Mouse (Mus musculus) hindbrain, embryonic 13.5 days (tissue): ENCODE measurements around the gene Igfbp7. TPM values are rescaled to one million over a fixed set of nuclear protein-coding genes. Genes with fewer than 3 reads are reported as not detected.
A peak's percentile ranks its signal among the peaks of the same experiment; 100 is the strongest.

Source experiments
- ATAC-seq: fragments of 200-750 bp; cut with Nextera tagmentation; 2 replicates; pipeline ENCODE4 v1.8.0; 2017; ENCODE audit warnings: moderate TSS enrichment; ENCODE audit not compliant: low FRiP score
- H3K27ac ChIP-seq: fragments of 300-500 bp; sonication (generic); 2 replicates; pipeline ENCODE4 v1.5.1; 2015; ENCODE audit warnings: inconsistent platforms, mild to moderate bottlenecking, moderate library complexity
- H3K27me3 ChIP-seq: fragments of 300-500 bp; sonication (generic); 2 replicates; pipeline ENCODE4 v1.6.1; 2015; ENCODE audit warnings: mild to moderate bottlenecking, inconsistent platforms
- H3K36me3 ChIP-seq: fragments of 300-500 bp; sonication (generic); 2 replicates; pipeline ENCODE4 v1.6.1; 2015; ENCODE audit warnings: mild to moderate bottlenecking, inconsistent platforms
- H3K4me1 ChIP-seq: fragments of 300-500 bp; sonication (generic); replicated peaks from 2 replicates; pipeline ENCODE4 v1.6.1; 2015; ENCODE audit warnings: inconsistent platforms
- H3K4me2 ChIP-seq: fragments of 300-500 bp; sonication (generic); 2 replicates; pipeline ENCODE4 v1.6.1; 2015; ENCODE audit warnings: inconsistent platforms, mild to moderate bottlenecking, moderate library complexity
- H3K4me3 ChIP-seq: fragments of 300-500 bp; sonication (generic); 2 replicates; pipeline ENCODE4 v1.5.1; 2015; ENCODE audit warnings: mild to moderate bottlenecking, inconsistent platforms
- H3K9ac ChIP-seq: fragments of 300-500 bp; sonication (generic); 2 replicates; pipeline ENCODE4 v1.6.1; 2015; ENCODE audit warnings: mild to moderate bottlenecking, inconsistent platforms
- H3K9me3 ChIP-seq: fragments of 300-500 bp; sonication (generic); 2 replicates; pipeline ENCODE4 v1.6.1; 2016; ENCODE audit warnings: inconsistent platforms
- WGBS: fragments of 180-500 bp; shearing (Covaris S2); methylation state at CpG from one replicate; pipeline ENCODE4 v1.1.7; 2015; 5-methylcytosine and 5-hydroxymethylcytosine counted together
- polyA plus RNA-seq: library from polyadenylated mRNA; unstranded; fragments of >200 nt; fragmentation: Nextera tagmentation; extraction: Ambion mirVana; gene quantifications from 2 replicates; pipeline ENCODE4 v1.2.1, GENCODE M21; 2015

Gene Igfbp7
- polyA plus RNA-seq = 54.4 and 59.4 TPM in 2 replicates

GRCm38 (mm10) chr5:77407341-77408298, at the start of gene Igfbp7:
Gene Igfbp7 (minus strand): TSS chr5:77408041.
- Histone ChIP-seq H3K36me3 (no peaks in the 10 kb centered on the region), H3K27me3 (peaks cover 33% of the 10 kb centered on the region), H3K4me1 (peaks cover 9% of the 10 kb centered on the region), H3K4me3 (peak within 1 kb of the TSS; percentile 62), H3K9me3 (no peaks in the 10 kb centered on the region), H3K9ac (peak within 1 kb of the TSS; percentile 77), H3K4me2 (peak within 1 kb of the TSS; percentile 86), H3K27ac (0 out of 2 replicates have a peak within 1 kb of the TSS, but pooled peaks have one; percentile 1)
- 6% methylated on average over 77 of the region's 101 CpGs for WGBS
- peak; percentile 95 for ATAC-seq

GRCm38 (mm10) chr5:77452103-77452502, 44.3 kb upstream of the Igfbp7 start:
- Histone ChIP-seq H3K9me3 (0 out of 2 replicates have a peak, but pooled peaks cover 4% of the 10 kb centered on the region), H3K9ac (no peak overlapping the region), H3K27ac (no peak overlapping the region), H3K27me3 (no peaks in the 10 kb centered on the region), H3K36me3 (no peaks in the 10 kb centered on the region), H3K4me3 (no peak overlapping the region), H3K4me2 (no peak overlapping the region), H3K4me1 (no peaks in the 10 kb centered on the region)
- WGBS = 82% methylated on average over 6 of the region's 6 CpGs
- ATAC-seq = no peak

- H3K27me3 ChIP-seq = no peaks in the 10 kb centered on the region
- WGBS = 86% methylated on average over 7 of the region's 7 CpGs
- no peak overlapping the region for H3K4me3 ChIP-seq
- ATAC-seq = no peak
- H3K4me1 ChIP-seq = no peaks in the 10 kb centered on the region
- 0 out of 2 replicates have a peak, but pooled peaks cover 4% of the 10 kb centered on the region for H3K9me3 ChIP-seq
- H3K4me2 ChIP-seq = no peak overlapping the region
- H3K9ac ChIP-seq = no peak overlapping the region
- no peak overlapping the region for H3K27ac ChIP-seq
- no peaks in the 10 kb centered on the region for H3K36me3 ChIP-seq
Measured at GRCm38 (mm10) chr5:77449531-77449930, 41.7 kb upstream of the Igfbp7 start.

GRCm38 (mm10) chr5:77445431-77445830, 37.6 kb upstream of the Igfbp7 start:
- WGBS = 92% methylated on average over 4 of the region's 4 CpGs
- no peak for ATAC-seq
- Histone ChIP-seq H3K9me3 (no peaks in the 10 kb centered on the region), H3K4me3 (no peak overlapping the region), H3K36me3 (no peaks in the 10 kb centered on the region), H3K27me3 (no peaks in the 10 kb centered on the region), H3K4me1 (0 out of 2 replicates have a peak, but pooled peaks cover 12% of the 10 kb centered on the region), H3K9ac (no peak overlapping the region), H3K4me2 (no peak overlapping the region), H3K27ac (no peak overlapping the region)

- no peaks in the 10 kb centered on the region for H3K9me3 ChIP-seq
- WGBS = 79% methylated on average over 8 of the region's 8 CpGs
- H3K27ac ChIP-seq = no peak overlapping the region
- H3K27me3 ChIP-seq = no peaks in the 10 kb centered on the region
- H3K9ac ChIP-seq = no peak overlapping the region
- H3K36me3 ChIP-seq = no peaks in the 10 kb centered on the region
- no peak overlapping the region for H3K4me2 ChIP-seq
- H3K4me3 ChIP-seq = no peak overlapping the region
- ATAC-seq = no peak
- 0 out of 2 replicates have a peak, but pooled peaks cover 12% of the 10 kb centered on the region for H3K4me1 ChIP-seq
Measured at GRCm38 (mm10) chr5:77443889-77444573, 36.2 kb upstream of the Igfbp7 start.

GRCm38 (mm10) chr5:77442856-77443623, 35.2 kb upstream of the Igfbp7 start:
- WGBS = 60% methylated on average over 15 of the region's 15 CpGs
- H3K4me2 ChIP-seq = no peak overlapping the region
- H3K36me3 ChIP-seq = no peaks in the 10 kb centered on the region
- H3K4me3 ChIP-seq = no peak overlapping the region
- H3K9ac ChIP-seq = no peak overlapping the region
- H3K27me3 ChIP-seq = no peaks in the 10 kb centered on the region
- no peaks in the 10 kb centered on the region for H3K9me3 ChIP-seq
- ATAC-seq = no peak
- H3K4me1 ChIP-seq = 0 out of 2 replicates have a peak, but pooled peaks cover 12% of the 10 kb centered on the region
- no peak overlapping the region for H3K27ac ChIP-seq

GRCm38 (mm10) chr5:77436308-77436707, 28.5 kb upstream of the Igfbp7 start:
- H3K27me3 ChIP-seq = no peaks in the 10 kb centered on the region
- H3K36me3 ChIP-seq = no peaks in the 10 kb centered on the region
- 69% methylated on average over 3 of the region's 4 CpGs for WGBS
- no peak overlapping the region for H3K4me3 ChIP-seq
- ATAC-seq = no peak
- H3K4me2 ChIP-seq = no peak overlapping the region
- no peaks in the 10 kb centered on the region for H3K4me1 ChIP-seq
- no peak overlapping the region for H3K27ac ChIP-seq
- no peak overlapping the region for H3K9ac ChIP-seq
- H3K9me3 ChIP-seq = no peaks in the 10 kb centered on the region

GRCm38 (mm10) chr5:77434060-77434459, 26.2 kb upstream of the Igfbp7 start:
- 78% methylated on average over 11 of the region's 11 CpGs for WGBS
- Histone ChIP-seq H3K4me3 (no peak overlapping the region), H3K27me3 (no peaks in the 10 kb centered on the region), H3K4me2 (no peak overlapping the region), H3K4me1 (no peaks in the 10 kb centered on the region), H3K9me3 (no peaks in the 10 kb centered on the region), H3K36me3 (no peaks in the 10 kb centered on the region), H3K9ac (no peak overlapping the region), H3K27ac (no peak overlapping the region)
- ATAC-seq = no peak

GRCm38 (mm10) chr5:77433561-77433960, 25.7 kb upstream of the Igfbp7 start:
- Histone ChIP-seq H3K4me3 (no peak overlapping the region), H3K36me3 (no peaks in the 10 kb centered on the region), H3K9ac (no peak overlapping the region), H3K9me3 (no peaks in the 10 kb centered on the region), H3K4me1 (no peaks in the 10 kb centered on the region), H3K27ac (no peak overlapping the region), H3K27me3 (no peaks in the 10 kb centered on the region), H3K4me2 (no peak overlapping the region)
- no peak for ATAC-seq
- WGBS = 80% methylated on average over 9 of the region's 9 CpGs

GRCm38 (mm10) chr5:77433119-77433518, 25.3 kb upstream of the Igfbp7 start:
- no peaks in the 10 kb centered on the region for H3K27me3 ChIP-seq
- H3K4me1 ChIP-seq = no peaks in the 10 kb centered on the region
- H3K4me2 ChIP-seq = no peak overlapping the region
- no peak overlapping the region for H3K9ac ChIP-seq
- no peak for ATAC-seq
- no peak overlapping the region for H3K4me3 ChIP-seq
- H3K27ac ChIP-seq = no peak overlapping the region
- H3K36me3 ChIP-seq = no peaks in the 10 kb centered on the region
- 52% methylated on average over 3 of the region's 3 CpGs for WGBS
- H3K9me3 ChIP-seq = no peaks in the 10 kb centered on the region

- no peak for ATAC-seq
- H3K4me3 ChIP-seq = no peak overlapping the region
- no peak overlapping the region for H3K9ac ChIP-seq
- H3K4me2 ChIP-seq = no peak overlapping the region
- H3K27ac ChIP-seq = no peak overlapping the region
- H3K4me1 ChIP-seq = no peaks in the 10 kb centered on the region
- H3K9me3 ChIP-seq = no peaks in the 10 kb centered on the region
- no peaks in the 10 kb centered on the region for H3K27me3 ChIP-seq
- 71% methylated on average over 2 of the region's 2 CpGs for WGBS
- H3K36me3 ChIP-seq = no peaks in the 10 kb centered on the region
Measured at GRCm38 (mm10) chr5:77432446-77432845, 24.6 kb upstream of the Igfbp7 start.

- H3K4me2 ChIP-seq = no peak overlapping the region
- WGBS = 78% methylated on average over 9 of the region's 9 CpGs
Measured at GRCm38 (mm10) chr5:77431068-77431467, 23.2 kb upstream of the Igfbp7 start.

More at GRCm38 (mm10) chr5:77431068-77431467, 23.2 kb upstream of the Igfbp7 start:
- Histone ChIP-seq H3K4me3 (no peak overlapping the region), H3K27ac (no peak overlapping the region), H3K9me3 (no peaks in the 10 kb centered on the region), H3K27me3 (no peaks in the 10 kb centered on the region), H3K4me1 (no peaks in the 10 kb centered on the region), H3K36me3 (no peaks in the 10 kb centered on the region), H3K9ac (no peak overlapping the region)
- no peak for ATAC-seq
